Mouse (Mus musculus) testis, adult 2 months (tissue): ENCODE results near the gene Cwh43. TPM values are rescaled to one million over a fixed set of nuclear protein-coding genes. Genes with fewer than 3 reads are reported as not detected.
A peak's percentile ranks its signal among the peaks of the same experiment; 100 is the strongest.

Experiments used
- H3K27ac ChIP-seq: fragments of 200-500 bp; 2 replicates; pipeline ENCODE4 v1.5.1; 2012; ENCODE audit warnings: low read depth, low read length; ENCODE audit not compliant: control insufficient read depth, insufficient read depth
- H3K27me3 ChIP-seq: fragments of 200-500 bp; 2 replicates; pipeline ENCODE4 v1.6.1; 2012; ENCODE audit warnings: mild to moderate bottlenecking, low read length, moderate library complexity; ENCODE audit not compliant: control insufficient read depth, insufficient read depth
- H3K36me3 ChIP-seq: fragments of 200-500 bp; 2 replicates; pipeline ENCODE4 v1.6.1; 2012; ENCODE audit warnings: mild to moderate bottlenecking, low read length; ENCODE audit not compliant: control insufficient read depth, insufficient read depth
- H3K4me1 ChIP-seq: fragments of 200-500 bp; 2 replicates; pipeline ENCODE4 v1.6.1; 2012; ENCODE audit warnings: low read length; ENCODE audit not compliant: control insufficient read depth, insufficient read depth
- H3K4me3 ChIP-seq: fragments of 200-500 bp; 2 replicates; pipeline ENCODE4 v1.5.1; 2012; ENCODE audit warnings: low read depth, mild to moderate bottlenecking, low read length, moderate library complexity, mixed read lengths; ENCODE audit not compliant: control insufficient read depth
- CTCF ChIP-seq: fragments of 200-500 bp; IDR thresholded peaks from 2 replicates; pipeline ENCODE4 v1.5.1; 2012; ENCODE audit warnings: low read depth, mild to moderate bottlenecking, inconsistent platforms, low read length, moderate library complexity; ENCODE audit not compliant: control insufficient read depth, insufficient read depth, insufficient replicate concordance
- POLR2A ChIP-seq: fragments of 200-500 bp; IDR thresholded peaks from 2 replicates; pipeline ENCODE4 v1.6.1; 2012; ENCODE audit warnings: low read depth, mild to moderate bottlenecking, inconsistent platforms, low read length, moderate library complexity; ENCODE audit not compliant: control insufficient read depth
- polyA plus RNA-seq: library from polyadenylated mRNA; depleted of rRNA; stranded (reverse); fragments of >200 nt; gene quantifications from 2 replicates; pipeline ENCODE4 v1.2.3, GENCODE M21; 2012; rRNA removed

The Cwh43 gene
- polyA plus RNA-seq, 1 experiment = 0.07 TPM

DNA sequence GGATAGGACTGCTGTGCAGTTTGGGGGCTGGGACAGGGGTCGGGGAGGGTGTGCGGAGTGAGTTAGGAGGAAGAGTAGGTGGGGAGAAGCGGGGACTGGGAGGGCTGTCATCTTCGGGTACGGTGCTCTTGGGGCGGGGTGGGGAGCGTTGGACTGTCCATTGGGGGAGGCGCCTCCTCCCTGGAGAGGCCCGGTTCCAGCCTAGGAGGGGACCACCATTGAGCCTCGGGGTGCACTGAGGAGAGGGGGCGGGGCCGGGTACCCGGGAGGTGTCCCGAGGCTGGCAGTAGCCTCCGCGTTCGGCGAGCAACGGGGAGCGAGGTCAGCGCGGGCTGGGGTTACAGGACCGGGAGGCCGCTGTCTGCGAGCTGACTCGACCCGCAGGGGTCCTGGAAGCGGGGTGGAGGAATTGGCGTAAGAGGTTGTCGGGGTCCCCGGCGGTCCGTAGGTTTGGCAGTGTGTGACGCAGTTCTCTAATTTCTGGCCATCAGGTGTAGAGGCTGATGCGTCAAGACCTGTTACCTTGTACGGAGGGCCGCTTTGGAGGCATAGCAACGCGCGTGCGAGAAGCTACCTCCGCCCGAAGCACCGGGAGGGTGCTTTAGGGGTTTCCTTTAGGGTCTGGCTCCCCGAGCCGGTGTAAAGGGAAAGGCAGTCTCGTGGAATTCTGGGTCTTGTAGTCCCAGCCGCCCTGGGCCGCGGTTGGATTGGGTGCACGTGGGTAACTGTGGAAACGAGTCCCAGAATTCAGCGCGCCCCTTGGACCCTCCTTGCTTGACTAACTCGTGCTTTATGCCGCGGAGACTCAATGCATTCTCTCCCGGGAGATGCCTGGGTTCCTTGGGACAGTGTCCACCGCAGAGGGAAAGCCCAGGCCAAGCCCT, 86.2 kb downstream of the Cwh43 start:
- Histone ChIP-seq H3K27ac (peak overlapping the region; percentile 90), H3K4me3 (peak overlapping the region; percentile 91), H3K4me1 (peaks cover 10% of the 10 kb centered on the region), H3K27me3 (no peaks in the 10 kb centered on the region), H3K36me3 (no peaks in the 10 kb centered on the region)
- TF ChIP-seq POLR2A (peak; percentile 50), CTCF (no peak)

DNA sequence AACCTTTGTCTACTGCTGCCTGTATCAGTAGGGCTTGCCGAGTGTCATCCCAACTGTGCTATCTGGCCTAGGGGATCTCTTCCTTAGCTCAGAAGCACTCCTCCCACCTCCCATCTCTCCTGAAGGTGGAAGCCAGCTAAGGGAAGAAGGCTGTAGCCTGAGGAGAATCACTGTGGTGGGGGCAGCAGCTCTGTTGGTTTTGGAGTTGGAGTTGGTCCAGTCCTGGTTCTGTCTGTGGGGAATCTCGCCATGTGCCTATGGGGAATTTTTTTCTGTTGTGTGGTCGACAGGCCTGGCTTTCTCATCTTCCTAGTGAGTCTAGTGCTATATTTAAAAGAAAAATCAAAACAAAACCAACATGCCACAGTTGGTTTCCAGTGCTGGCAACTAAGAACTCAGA, 91.5 kb downstream of the Cwh43 start:
- Histone ChIP-seq H3K4me1 (peaks cover 2% of the 10 kb centered on the region), H3K27ac (no peak overlapping the region), H3K4me3 (no peak overlapping the region), H3K36me3 (no peaks in the 10 kb centered on the region), H3K27me3 (no peaks in the 10 kb centered on the region)
- TF ChIP-seq CTCF = no peak

DNA sequence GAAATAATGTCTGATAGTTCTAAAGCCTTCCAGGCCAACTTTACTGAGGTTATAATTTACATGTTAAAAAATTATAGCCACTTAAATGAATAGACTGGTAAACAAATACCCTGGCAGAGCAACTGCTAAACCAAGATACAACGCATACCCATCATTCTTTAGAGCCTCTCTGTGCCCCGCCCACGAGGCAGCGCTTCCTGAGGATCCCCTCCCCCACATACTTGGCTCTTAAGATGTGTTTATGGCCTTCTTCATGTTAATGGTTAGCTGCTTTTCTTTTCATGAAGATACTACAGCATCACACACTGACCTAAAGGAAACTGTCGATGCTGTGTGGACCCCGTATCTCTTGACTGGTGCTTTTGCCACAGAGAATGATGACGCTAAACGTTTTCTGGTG, 92.7 kb downstream of the Cwh43 start:
- Histone ChIP-seq H3K27me3 (no peaks in the 10 kb centered on the region), H3K4me3 (no peak overlapping the region), H3K36me3 (no peaks in the 10 kb centered on the region), H3K27ac (no peak overlapping the region), H3K4me1 (no peaks in the 10 kb centered on the region)
- TF ChIP-seq POLR2A = no peak

DNA sequence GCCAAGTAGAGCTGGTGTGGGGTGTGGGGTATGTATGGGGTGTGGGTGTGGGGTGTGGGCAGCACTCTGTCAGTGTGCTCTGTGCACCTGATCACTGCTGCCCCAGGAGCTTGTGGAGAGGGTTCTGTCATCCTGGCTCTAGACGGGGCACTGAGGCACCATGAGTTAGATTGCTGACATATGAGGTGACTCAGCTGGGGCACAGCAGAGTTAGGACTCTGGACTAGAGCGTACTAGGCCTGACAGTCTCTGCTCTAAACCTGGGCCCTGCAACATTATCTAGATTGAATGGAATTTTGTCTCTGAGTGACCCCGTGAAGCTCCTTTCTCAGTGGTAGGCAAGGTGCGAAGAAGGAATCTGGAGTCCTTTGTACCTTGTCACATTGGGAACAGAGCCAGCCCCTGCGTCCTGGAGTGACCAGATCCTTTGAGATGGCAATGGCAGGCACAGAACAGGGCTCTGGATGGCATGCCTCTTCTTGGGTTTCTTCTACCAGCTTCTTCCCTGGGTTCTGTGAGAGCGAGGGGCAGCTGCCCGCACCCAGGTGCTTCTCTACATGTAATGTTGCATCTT, 95.1 kb downstream of the Cwh43 start:
- Histone ChIP-seq H3K4me3 (no peak overlapping the region), H3K36me3 (no peaks in the 10 kb centered on the region), H3K27me3 (no peaks in the 10 kb centered on the region), H3K4me1 (no peaks in the 10 kb centered on the region), H3K27ac (no peak overlapping the region)
- TF ChIP-seq CTCF (no peak), POLR2A (no peak)

DNA sequence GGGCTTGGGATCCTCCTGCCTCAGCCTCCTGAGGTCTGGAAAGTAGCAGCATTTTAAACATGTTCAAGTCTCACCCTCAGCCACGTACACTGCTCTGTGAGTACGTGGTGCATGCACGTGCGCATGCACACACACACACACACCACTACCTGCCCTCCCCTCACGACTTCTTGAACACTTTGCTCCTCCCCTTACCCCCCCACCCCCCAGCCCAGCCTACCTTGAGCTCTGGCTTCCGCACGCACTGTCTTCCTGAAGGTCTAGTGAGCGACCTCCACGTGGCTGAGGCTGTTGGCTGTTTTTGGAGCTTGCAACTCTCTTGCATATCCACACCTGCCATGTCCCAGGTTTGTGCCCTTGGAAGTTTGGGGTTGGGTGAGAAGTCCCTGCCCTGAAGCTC, 96.5 kb downstream of the Cwh43 start:
- no peak overlapping the region for H3K4me3 ChIP-seq
- H3K27ac ChIP-seq = no peak overlapping the region
- no peaks in the 10 kb centered on the region for H3K4me1 ChIP-seq
- no peaks in the 10 kb centered on the region for H3K27me3 ChIP-seq
- no peaks in the 10 kb centered on the region for H3K36me3 ChIP-seq
- TF ChIP-seq POLR2A = no peak
- no peak for TF ChIP-seq CTCF

Other genes with a start within 250 kb of the Cwh43 start
- gene Fryl, start 149.5 kb upstream of the Cwh43 start, polyA plus RNA-seq = 16.5 and 21.6 TPM in 2 replicates
- 60.4 and 63.7 TPM in 2 replicates for gene Ociad1, start 113.3 kb upstream of the Cwh43 start, polyA plus RNA-seq
- 0.65 and 0.80 TPM in 2 replicates for gene Ociad2, start 65.0 kb upstream of the Cwh43 start, polyA plus RNA-seq
- 37.5 and 44.8 TPM in 2 replicates for gene Dcun1d4, start 74.9 kb downstream of the Cwh43 start, polyA plus RNA-seq
- 1.5 and 1.7 TPM in 2 replicates for gene Lrrc66, start 226.5 kb downstream of the Cwh43 start, polyA plus RNA-seq
- 20.1 and 21.7 TPM in 2 replicates for gene Sgcb, start 241.7 kb downstream of the Cwh43 start, polyA plus RNA-seq
- 538 and 551 TPM in 2 replicates for gene Spata18, start 245.3 kb downstream of the Cwh43 start, polyA plus RNA-seq